Mouse (Mus musculus): ENCODE data around the gene Mrrf.

- TF ChIP-seq CTCF (conservative IDR thresholded peaks at IDR 0.05; ENCODE audit: low read length), result no peak
- no peak for TF ChIP-seq POU5F1 (IDR thresholded peaks at IDR 0.05; ENCODE audit: borderline replicate concordance, low read length)
- no peak for TF ChIP-seq NANOG (IDR thresholded peaks at IDR 0.05; ENCODE audit: borderline replicate concordance, low read length)
These were observed 88.0 kb downstream of the Mrrf start for GRCm38 (mm10) chr2:36224153-36224552.
